Mouse (Mus musculus): ENCODE data around the gene Ssh2.

GRCm38 (mm10) chr11:77490451-77490850 is 274.4 kb downstream of the Ssh2 start:
- no peak for TF ChIP-seq CTCF (IDR thresholded peaks at IDR 0.05; ENCODE audit: low read depth)
- TF ChIP-seq EP300 (optimal IDR thresholded peaks at IDR 0.05) = no peak
